Mouse (Mus musculus): ENCODE measurements around the gene B020011L13Rik. TPM values are rescaled to one million over a fixed set of nuclear protein-coding genes. Genes with fewer than 3 reads are reported as not detected.
"Not testable (repeated sequence)": the region's sequence is repeated elsewhere in the genome, so short reads cannot be mapped to it uniquely, and the experiment has no call there.

Gene B020011L13Rik
- not detected for total RNA-seq (2021)

DNA sequence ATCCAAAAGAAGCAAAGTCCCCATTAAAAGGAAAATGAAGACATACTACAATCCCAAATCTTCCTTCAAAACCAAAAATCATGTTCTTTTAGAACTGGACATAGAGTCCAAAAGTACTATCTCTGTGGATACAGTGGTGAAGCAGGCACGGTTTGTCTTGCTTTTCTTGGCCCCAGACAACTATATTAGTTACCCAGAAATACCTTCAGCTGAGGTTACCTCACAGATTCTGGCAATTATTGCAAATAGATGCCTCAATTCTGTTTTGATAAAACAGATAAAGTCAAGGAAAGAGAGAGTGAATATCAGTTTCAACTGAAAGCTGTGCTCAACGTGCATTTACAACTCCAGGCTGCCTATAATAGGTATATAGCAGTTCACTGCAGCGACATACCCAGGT is at the start of gene B020011L13Rik:
TSS of gene B020011L13Rik (plus strand) at position 301 of the 400 bp plus-strand sequence.
- DNase-seq; intact Hi-C loops (cut with DNase I): not testable (repeated sequence)

DNA sequence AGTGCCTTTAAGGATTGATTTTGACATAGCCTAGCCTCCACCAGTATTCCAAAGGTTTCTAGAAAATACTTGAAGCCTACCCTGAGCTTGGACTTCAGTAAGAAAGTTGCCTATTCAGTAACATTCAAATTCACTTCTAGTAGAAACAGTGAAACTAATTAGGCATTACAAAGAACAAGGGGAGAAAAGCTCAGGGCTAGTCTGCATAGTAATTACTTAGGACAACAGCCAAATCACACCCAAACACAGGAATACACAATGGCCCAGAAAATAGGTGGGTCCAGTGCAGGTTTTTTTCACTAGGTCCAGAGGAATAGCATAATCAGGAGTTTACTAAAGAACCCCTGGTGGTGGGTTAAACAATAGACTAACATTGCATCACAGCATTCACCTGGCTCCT is 35.3 kb downstream of the B020011L13Rik start:
- intact Hi-C loops (cut with DNase I); DNase-seq: not testable (repeated sequence)

DNA sequence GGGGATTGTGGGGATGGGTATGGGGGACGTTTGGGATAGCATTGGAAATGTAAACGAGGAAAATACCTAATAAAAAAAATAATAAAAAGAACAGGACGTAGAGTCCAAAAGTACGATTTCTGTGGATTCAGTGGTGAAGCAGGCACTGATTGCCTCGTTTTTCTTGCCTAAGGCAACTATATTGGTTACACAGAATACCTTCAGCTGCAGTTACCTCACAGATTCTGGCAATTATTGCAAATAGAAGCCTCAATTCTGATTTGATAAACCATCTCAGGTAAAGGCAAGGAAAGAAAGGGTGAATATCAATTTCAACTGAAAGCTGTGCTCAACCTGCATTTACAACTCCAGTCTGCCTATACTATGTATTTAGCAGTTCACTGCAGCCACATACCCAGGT is 48.8 kb downstream of the B020011L13Rik start, which contains the start of gene Gm28360:
TSS of gene Gm28360 (plus strand) at position 301 of the 400 bp plus-strand sequence.
- intact Hi-C loops (cut with DNase I), result not testable (repeated sequence)

DNA sequence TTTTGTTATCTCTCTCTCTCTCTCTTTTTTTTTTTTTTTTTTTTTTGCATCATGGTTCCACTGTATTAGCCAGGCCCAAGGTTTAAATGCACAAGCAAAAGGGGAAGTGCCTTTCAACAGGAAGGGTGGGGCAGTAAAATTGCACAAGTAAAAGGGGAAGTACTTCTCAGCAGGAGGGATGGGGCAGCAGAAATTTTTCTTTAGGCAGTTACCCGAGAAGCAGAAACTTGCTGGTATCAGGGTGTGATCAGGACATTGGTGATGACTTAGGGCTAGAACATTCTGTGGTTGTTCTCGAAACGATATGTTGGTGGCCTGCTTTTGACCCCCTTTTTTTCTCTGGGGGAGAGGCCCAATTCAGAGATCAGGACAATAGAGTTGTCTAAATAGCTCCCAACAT is 70.8 kb downstream of the B020011L13Rik start:
- DNase-seq; intact Hi-C loops (cut with DNase I): not testable (repeated sequence)

More for the DNA sequence above, 48.8 kb downstream of the B020011L13Rik start, which contains the start of gene Gm28360:
- DNase-seq, result not testable (repeated sequence)

Other genes with a start within 250 kb of the B020011L13Rik start
- not detected for gene Gm28363, start 84.0 kb upstream of the B020011L13Rik start, total RNA-seq (2021)
- gene Gm28360, start 48.9 kb downstream of the B020011L13Rik start, total RNA-seq (2021), result not detected
- gene Gm28168, start 146.9 kb downstream of the B020011L13Rik start, total RNA-seq (2021), result not detected
- gene Gm7145, start 184.8 kb downstream of the B020011L13Rik start, total RNA-seq (2021), result not detected